Mouse (Mus musculus): ENCODE measurements at regions not wholly inside any gene's neighbourhood (a gene's known extent, or its start where the extent isn't known, plus 50 kb on each side); places are given as distances from the start of the nearest gene placed in this dataset.
A peak's percentile ranks its signal among the peaks of the same experiment; 100 is the strongest.

DNA sequence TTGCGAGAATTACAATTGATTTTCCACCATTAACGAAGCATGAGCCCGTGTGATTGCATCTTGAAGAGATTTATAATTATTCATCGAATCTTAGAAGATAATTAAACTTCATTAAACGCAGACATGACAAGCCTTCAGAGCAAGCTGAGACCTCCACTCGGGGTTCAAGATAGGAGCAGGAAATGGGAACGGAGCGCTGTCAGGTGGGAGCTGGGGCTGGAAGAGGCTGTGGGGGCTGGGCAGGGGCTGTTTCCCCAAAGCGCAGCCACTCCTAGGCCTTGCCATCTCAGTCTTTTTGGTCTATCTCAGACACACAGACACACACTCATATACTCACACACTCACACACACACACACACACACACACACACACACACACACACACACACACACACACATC lies 52.6 kb upstream of the Disp3 start:
- Histone ChIP-seq H3K36me3 (replicated peaks; ENCODE audit: control insufficient read depth, insufficient read depth, low read depth, low read length) (no peaks in the 10 kb centered on the region), H3K4me1 (ENCODE audit: control insufficient read depth, insufficient read depth, low read length) (no peaks in the 10 kb centered on the region), H3K9ac (replicated peaks; ENCODE audit: low read length) (no peak overlapping the region), H3K27me3 (ENCODE audit: control insufficient read depth, insufficient read depth, low read length) (no peaks in the 10 kb centered on the region), H3K4me2 (ENCODE audit: low read depth, low read length) (no peak overlapping the region), H3K27ac (replicated peaks; ENCODE audit: low read depth, low read length) (no peak overlapping the region), H3K4me3 (ENCODE audit: low read depth, low read length) (no peak overlapping the region), H3K9me3 (replicated peaks; ENCODE audit: control insufficient read depth, low read length) (no peaks in the 10 kb centered on the region)
- no peak for ATAC-seq (replicated peaks; ENCODE audit: insufficient number of reproducible peaks, low FRiP score, low TSS enrichment, low read depth)
- DNase-seq (ENCODE audit: low spot score), result no peak
- 82% methylated on average over 9 of the region's 9 CpGs for WGBS

DNA sequence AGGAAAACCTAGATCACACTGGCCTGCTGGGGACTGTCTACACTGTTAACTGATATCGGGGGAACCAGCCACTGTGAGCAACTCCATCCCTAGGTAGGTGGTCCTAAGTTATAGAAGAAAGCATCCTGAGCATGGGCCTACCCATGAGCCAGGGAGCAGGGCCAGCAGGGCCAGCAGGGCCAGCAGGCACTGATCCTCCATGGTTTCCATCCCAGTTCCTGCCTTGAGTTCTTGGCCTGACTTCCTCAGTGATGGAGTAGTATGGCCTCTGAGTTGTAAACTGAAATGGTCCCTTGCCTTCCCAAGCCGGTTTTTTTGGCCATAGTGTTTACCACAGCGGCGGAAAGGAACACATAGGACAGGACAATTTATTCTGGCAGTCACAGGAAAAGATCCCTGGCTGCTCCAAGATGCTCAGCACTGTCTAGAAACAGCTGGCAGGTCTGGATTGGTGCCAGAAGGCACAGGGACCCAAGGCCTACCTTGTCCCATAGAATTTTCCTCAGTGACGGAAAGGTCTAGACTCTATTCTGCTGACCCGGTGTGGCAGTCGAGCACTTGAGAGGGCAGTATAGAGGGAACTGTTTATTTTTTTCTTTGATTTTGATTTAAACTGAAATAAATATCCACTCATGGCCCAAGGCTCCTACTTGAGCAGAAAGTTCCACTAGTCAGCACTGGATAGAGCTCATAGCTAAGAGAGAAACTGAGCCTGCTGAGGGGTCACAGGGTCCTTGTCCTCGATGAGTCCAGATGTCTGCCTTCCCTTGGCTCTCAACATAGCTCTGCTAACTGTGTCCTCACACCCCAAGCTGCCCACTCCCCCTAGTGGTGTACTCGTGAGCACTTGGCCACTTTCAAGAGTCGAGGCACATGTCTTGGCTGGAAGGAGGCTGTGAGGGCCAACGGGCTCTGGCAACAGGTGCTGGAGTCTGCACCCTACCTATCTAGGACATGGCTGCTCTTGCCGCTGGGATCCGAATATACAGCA lies 50.4 kb upstream of the Disp3 start:
- H3K27me3 ChIP-seq (ENCODE audit: control insufficient read depth, insufficient read depth, low read length), result no peaks in the 10 kb centered on the region
- H3K4me3 ChIP-seq (ENCODE audit: low read depth, low read length), result no peak overlapping the region
- no peak overlapping the region for H3K9ac ChIP-seq (replicated peaks; ENCODE audit: low read length)
- no peaks in the 10 kb centered on the region for H3K4me1 ChIP-seq (ENCODE audit: control insufficient read depth, insufficient read depth, low read length)
- WGBS, result 60% methylated on average over 13 of the region's 13 CpGs
- H3K9me3 ChIP-seq (replicated peaks; ENCODE audit: control insufficient read depth, low read length), result no peaks in the 10 kb centered on the region
- ATAC-seq (replicated peaks; ENCODE audit: insufficient number of reproducible peaks, low FRiP score, low TSS enrichment, low read depth), result peak; percentile 27; the same call in 1 of the 2 replicates
- no peak overlapping the region for H3K27ac ChIP-seq (replicated peaks; ENCODE audit: low read depth, low read length)
- no peaks in the 10 kb centered on the region for H3K36me3 ChIP-seq (replicated peaks; ENCODE audit: control insufficient read depth, insufficient read depth, low read depth, low read length)
- no peak overlapping the region for H3K4me2 ChIP-seq (ENCODE audit: low read depth, low read length)
- peak; percentile 53 for DNase-seq (ENCODE audit: low spot score)

Measured in embryonic facial prominence, embryonic 11.5 days (tissue).